Mouse (Mus musculus): ENCODE measurements at regions not wholly inside any gene's neighbourhood (a gene's known extent, or its start where the extent isn't known, plus 50 kb on each side); places are given as distances from the start of the nearest gene placed in this dataset.

- TF ChIP-seq CTCF (IDR thresholded peaks at IDR 0.05; ENCODE audit: low read depth) (no peak), EP300 (IDR thresholded peaks at IDR 0.05; ENCODE audit: low read depth) (no peak)
Measured at GRCm38 (mm10) chr1:119364901-119365300, 57.1 kb downstream of the Inhbb start.

Measured in heart, postnatal 0 days (tissue).